Mouse (Mus musculus): ENCODE data around the gene Otogl. TPM values are rescaled to one million over a fixed set of nuclear protein-coding genes. Genes with fewer than 3 reads are reported as not detected.
"Not testable (repeated sequence)": the region's sequence is repeated elsewhere in the genome, so short reads cannot be mapped to it uniquely, and the experiment has no call there.

Otogl gene
- polyA plus RNA-seq, 1 experiment from 2014 or later, result 0.01 TPM

- H3K9me3 ChIP-seq (replicated peaks; ENCODE audit: control insufficient read depth, low read length), result no peaks in the 10 kb centered on the region
- H3K4me3 ChIP-seq (ENCODE audit: low read depth, low read length), result no peak overlapping the region
- no peaks in the 10 kb centered on the region for H3K4me1 ChIP-seq (ENCODE audit: control insufficient read depth, low read depth, low read length)
- ATAC-seq (ENCODE audit: low read depth), result no peak
- no peak overlapping the region for H3K4me2 ChIP-seq (ENCODE audit: low read depth, low read length)
- no peaks in the 10 kb centered on the region for H3K27me3 ChIP-seq (ENCODE audit: control insufficient read depth, insufficient read depth, low read depth, low read length)
- H3K9ac ChIP-seq (ENCODE audit: low read depth, low read length), result no peak overlapping the region
- H3K27ac ChIP-seq (ENCODE audit: low read length), result no peak overlapping the region
- H3K36me3 ChIP-seq (ENCODE audit: control insufficient read depth, insufficient read depth), result no peaks in the 10 kb centered on the region
- 66% methylated on average over 2 of the region's 2 CpGs for WGBS (ENCODE audit: insufficient replicate concordance)
These were observed 106.7 kb downstream of the Otogl start for GRCm38 (mm10) chr10:107805203-107805602.

DNA sequence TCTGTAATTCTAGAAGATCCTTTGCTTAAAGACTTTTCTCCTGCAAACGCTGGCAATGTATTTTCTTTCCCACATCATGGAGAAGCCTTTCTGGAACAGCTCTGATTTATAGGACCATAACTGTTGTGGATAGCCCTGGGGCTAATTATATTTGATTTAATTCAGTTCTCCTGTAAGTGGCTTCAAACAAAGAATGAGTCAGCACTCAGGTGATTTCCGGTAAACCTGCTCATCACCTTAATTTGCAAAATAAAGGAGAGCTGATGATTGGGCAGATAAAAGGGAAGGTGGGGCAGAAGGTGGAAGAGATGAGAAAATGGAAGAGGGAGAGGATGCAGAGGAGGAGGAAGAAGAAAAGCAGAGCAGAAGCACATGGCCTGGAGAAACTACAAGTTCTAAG lies 107.6 kb downstream of the Otogl start:
- 47% methylated on average over 2 of the region's 2 CpGs for WGBS (ENCODE audit: insufficient replicate concordance)

DNA sequence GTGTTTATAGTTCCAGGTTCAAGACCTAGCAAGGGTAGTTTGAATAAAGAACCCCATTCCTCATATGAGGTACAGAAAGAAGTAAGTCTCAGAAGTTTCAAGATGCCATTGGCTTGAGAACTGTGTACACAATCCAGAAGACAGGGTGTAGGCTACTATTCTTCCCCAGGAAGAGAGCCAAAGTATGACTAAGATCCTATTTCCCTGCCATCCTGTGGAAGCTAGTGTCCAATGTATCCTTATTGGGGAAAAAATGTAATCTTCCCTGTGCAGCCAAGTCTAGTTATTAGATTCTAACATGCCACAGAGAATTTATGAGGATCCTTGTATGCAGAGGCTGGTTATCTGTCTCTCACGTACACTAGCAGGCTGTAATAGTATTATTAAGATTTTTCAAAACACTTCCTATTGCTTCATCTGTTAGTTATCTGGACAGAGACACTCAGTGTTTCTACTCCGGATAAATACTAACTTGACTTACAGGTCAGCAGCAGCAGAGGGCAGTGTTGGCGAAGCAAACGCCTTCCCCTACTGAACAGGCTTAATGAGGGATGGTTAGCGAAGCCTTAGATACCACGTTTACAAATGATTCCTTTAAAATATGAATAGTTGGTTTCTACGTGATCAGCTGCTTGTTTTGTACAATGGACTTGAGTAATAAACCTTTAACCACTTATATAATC lies 112.1 kb downstream of the Otogl start:
- no peaks in the 10 kb centered on the region for H3K4me1 ChIP-seq (ENCODE audit: control insufficient read depth, low read depth, low read length)
- H3K36me3 ChIP-seq (ENCODE audit: control insufficient read depth, insufficient read depth), result no peaks in the 10 kb centered on the region
- no peak overlapping the region for H3K9ac ChIP-seq (ENCODE audit: low read depth, low read length)
- no peaks in the 10 kb centered on the region for H3K27me3 ChIP-seq (ENCODE audit: control insufficient read depth, insufficient read depth, low read depth, low read length)
- no peak overlapping the region for H3K4me2 ChIP-seq (ENCODE audit: low read depth, low read length)
- ATAC-seq (ENCODE audit: low read depth), result no peak
- H3K27ac ChIP-seq (ENCODE audit: low read length), result no peak overlapping the region
- H3K4me3 ChIP-seq (ENCODE audit: low read depth, low read length), result no peak overlapping the region
- WGBS (ENCODE audit: insufficient replicate concordance), result 8% methylated on average over 7 of the region's 7 CpGs
- no peaks in the 10 kb centered on the region for H3K9me3 ChIP-seq (replicated peaks; ENCODE audit: control insufficient read depth, low read length)

More for the DNA sequence above, 107.6 kb downstream of the Otogl start:
- H3K4me1 ChIP-seq (ENCODE audit: control insufficient read depth, low read depth, low read length); H3K27me3 ChIP-seq (ENCODE audit: control insufficient read depth, insufficient read depth, low read depth, low read length); H3K4me3 ChIP-seq (ENCODE audit: low read depth, low read length); H3K4me2 ChIP-seq (ENCODE audit: low read depth, low read length); H3K36me3 ChIP-seq (ENCODE audit: control insufficient read depth, insufficient read depth); H3K9ac ChIP-seq (ENCODE audit: low read depth, low read length); H3K27ac ChIP-seq (ENCODE audit: low read length); ATAC-seq (ENCODE audit: low read depth); H3K9me3 ChIP-seq (replicated peaks; ENCODE audit: control insufficient read depth, low read length): not testable (repeated sequence)

GRCm38 (mm10) chr10:107794812-107795756 lies 116.8 kb downstream of the Otogl start:
- no peak overlapping the region for H3K27ac ChIP-seq (ENCODE audit: low read length)
- ATAC-seq (ENCODE audit: low read depth), result no peak

DNA sequence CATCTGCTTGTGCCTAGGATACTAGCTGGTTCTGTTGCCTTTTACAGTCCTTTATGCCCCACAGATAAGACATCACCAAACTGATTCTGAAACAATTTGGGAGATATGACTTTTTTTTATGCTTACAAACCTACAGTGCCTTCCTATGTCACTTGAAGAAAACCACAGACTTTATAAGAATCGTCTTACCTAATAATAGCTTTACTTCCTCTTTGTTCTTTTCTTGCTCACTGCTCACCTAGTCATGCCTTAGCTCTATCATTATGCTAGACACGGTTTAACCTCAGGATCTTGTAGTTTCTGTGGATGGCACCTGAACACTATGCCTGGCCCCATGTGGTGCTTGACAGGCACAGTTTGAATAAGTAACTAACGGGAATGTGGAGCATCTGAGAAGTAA lies 119.4 kb downstream of the Otogl start:
- no peak for ATAC-seq (ENCODE audit: low read depth)
- WGBS (ENCODE audit: insufficient replicate concordance), result 38% methylated on average over 3 of the region's 3 CpGs
- Histone ChIP-seq H3K4me1 (ENCODE audit: control insufficient read depth, low read depth, low read length) (no peaks in the 10 kb centered on the region), H3K27me3 (ENCODE audit: control insufficient read depth, insufficient read depth, low read depth, low read length) (no peaks in the 10 kb centered on the region), H3K9ac (ENCODE audit: low read depth, low read length) (no peak overlapping the region), H3K9me3 (replicated peaks; ENCODE audit: control insufficient read depth, low read length) (no peaks in the 10 kb centered on the region), H3K4me2 (ENCODE audit: low read depth, low read length) (no peak overlapping the region), H3K27ac (ENCODE audit: low read length) (no peak overlapping the region), H3K4me3 (ENCODE audit: low read depth, low read length) (no peak overlapping the region), H3K36me3 (ENCODE audit: control insufficient read depth, insufficient read depth) (no peaks in the 10 kb centered on the region)

More at GRCm38 (mm10) chr10:107794812-107795756, 116.8 kb downstream of the Otogl start:
- Histone ChIP-seq H3K4me2 (ENCODE audit: low read depth, low read length) (no peak overlapping the region), H3K27me3 (ENCODE audit: control insufficient read depth, insufficient read depth, low read depth, low read length) (no peaks in the 10 kb centered on the region), H3K36me3 (ENCODE audit: control insufficient read depth, insufficient read depth) (no peaks in the 10 kb centered on the region), H3K4me1 (ENCODE audit: control insufficient read depth, low read depth, low read length) (no peaks in the 10 kb centered on the region), H3K9ac (ENCODE audit: low read depth, low read length) (no peak overlapping the region), H3K9me3 (replicated peaks; ENCODE audit: control insufficient read depth, low read length) (no peaks in the 10 kb centered on the region), H3K4me3 (ENCODE audit: low read depth, low read length) (no peak overlapping the region)
- WGBS (ENCODE audit: insufficient replicate concordance), result 61% methylated on average over 10 of the region's 10 CpGs

DNA sequence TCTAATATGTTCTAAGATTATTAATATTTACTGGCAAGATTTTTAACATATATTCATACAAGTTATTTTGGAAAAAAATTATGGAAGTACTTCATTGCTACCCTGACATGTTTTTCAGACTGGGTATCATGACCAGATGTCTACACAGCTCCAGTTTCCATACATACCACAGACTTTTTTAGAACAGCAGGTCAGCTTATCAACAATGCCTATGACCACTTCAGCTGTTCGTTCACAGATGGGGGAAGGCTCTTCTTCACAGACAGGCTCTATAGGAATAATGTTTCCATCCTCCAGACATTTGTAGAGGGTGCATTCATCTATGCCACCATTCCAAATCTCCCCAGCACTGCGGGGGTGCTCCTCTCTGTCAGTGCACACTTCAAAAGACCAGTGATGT lies 132.4 kb downstream of the Otogl start:
- Histone ChIP-seq H3K4me1 (ENCODE audit: control insufficient read depth, low read depth, low read length) (no peaks in the 10 kb centered on the region), H3K9ac (ENCODE audit: low read depth, low read length) (no peak overlapping the region), H3K4me2 (ENCODE audit: low read depth, low read length) (no peak overlapping the region), H3K27ac (ENCODE audit: low read length) (no peak overlapping the region), H3K4me3 (ENCODE audit: low read depth, low read length) (no peak overlapping the region), H3K9me3 (replicated peaks; ENCODE audit: control insufficient read depth, low read length) (no peaks in the 10 kb centered on the region), H3K36me3 (ENCODE audit: control insufficient read depth, insufficient read depth) (no peaks in the 10 kb centered on the region), H3K27me3 (ENCODE audit: control insufficient read depth, insufficient read depth, low read depth, low read length) (no peaks in the 10 kb centered on the region)
- 44% methylated on average over 2 of the region's 2 CpGs for WGBS (ENCODE audit: insufficient replicate concordance)
- no peak for ATAC-seq (ENCODE audit: low read depth)

DNA sequence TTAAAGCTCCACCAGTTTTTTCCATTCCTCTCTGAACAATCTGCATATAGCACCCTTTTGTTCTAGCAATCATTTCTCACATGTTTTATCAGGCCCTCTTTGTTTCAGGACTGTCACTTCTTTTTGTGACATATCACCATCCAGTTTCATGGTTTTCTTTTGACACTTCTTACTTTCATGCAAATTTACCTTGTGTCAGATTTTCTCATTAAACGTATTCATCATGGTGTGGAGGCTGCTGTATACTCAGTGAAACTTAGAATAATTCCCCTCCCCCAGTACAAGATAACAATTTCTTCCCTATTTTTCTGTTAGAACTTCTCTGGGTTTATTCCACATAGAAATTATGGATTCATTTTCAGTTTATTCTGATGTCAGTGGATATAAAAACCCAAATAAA lies 152.3 kb downstream of the Otogl start:
- Histone ChIP-seq H3K36me3 (ENCODE audit: control insufficient read depth, insufficient read depth) (no peaks in the 10 kb centered on the region), H3K9ac (ENCODE audit: low read depth, low read length) (no peak overlapping the region), H3K9me3 (replicated peaks; ENCODE audit: control insufficient read depth, low read length) (no peaks in the 10 kb centered on the region), H3K4me1 (ENCODE audit: control insufficient read depth, low read depth, low read length) (no peaks in the 10 kb centered on the region), H3K27me3 (ENCODE audit: control insufficient read depth, insufficient read depth, low read depth, low read length) (no peaks in the 10 kb centered on the region), H3K4me3 (ENCODE audit: low read depth, low read length) (no peak overlapping the region), H3K27ac (ENCODE audit: low read length) (no peak overlapping the region), H3K4me2 (ENCODE audit: low read depth, low read length) (no peak overlapping the region)
- ATAC-seq (ENCODE audit: low read depth), result no peak
- WGBS (ENCODE audit: insufficient replicate concordance), result 42% methylated on average over 1 of the region's 1 CpGs

DNA sequence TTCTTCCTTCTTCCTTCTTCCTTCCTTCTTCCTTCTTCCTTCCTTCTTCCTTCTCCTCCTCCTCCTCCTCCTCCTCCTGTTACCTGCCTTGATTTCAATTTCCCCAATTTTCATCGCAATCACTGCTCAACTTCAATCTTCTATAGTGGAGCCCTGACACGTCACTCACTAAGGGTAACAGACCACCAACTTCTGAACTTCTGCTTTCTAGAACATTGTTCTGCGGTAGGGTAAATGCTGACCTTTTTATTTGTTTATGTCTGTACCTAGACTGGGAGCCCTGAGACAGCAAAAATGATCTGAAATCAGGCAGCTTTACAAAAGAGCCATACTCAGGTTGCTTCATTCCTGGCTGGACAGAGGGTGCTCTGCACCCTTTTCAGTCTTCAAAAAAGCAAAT lies 158.5 kb downstream of the Otogl start:
- ATAC-seq (ENCODE audit: low read depth), result no peak
- 31% methylated on average over 3 of the region's 3 CpGs for WGBS (ENCODE audit: insufficient replicate concordance)
- Histone ChIP-seq H3K9me3 (replicated peaks; ENCODE audit: control insufficient read depth, low read length) (no peaks in the 10 kb centered on the region), H3K27me3 (ENCODE audit: control insufficient read depth, insufficient read depth, low read depth, low read length) (no peaks in the 10 kb centered on the region), H3K27ac (ENCODE audit: low read length) (no peak overlapping the region), H3K4me1 (ENCODE audit: control insufficient read depth, low read depth, low read length) (no peaks in the 10 kb centered on the region), H3K36me3 (ENCODE audit: control insufficient read depth, insufficient read depth) (no peaks in the 10 kb centered on the region), H3K9ac (ENCODE audit: low read depth, low read length) (no peak overlapping the region), H3K4me2 (ENCODE audit: low read depth, low read length) (no peak overlapping the region), H3K4me3 (ENCODE audit: low read depth, low read length) (no peak overlapping the region)

Measured in liver, embryonic 16.5 days (tissue).